Mouse (Mus musculus) bone marrow, adult 2 months (tissue): Measurements from ENCODE around the gene Extl1.

ENCODE experiments used
- CTCF ChIP-seq: fragments of 200-500 bp; IDR thresholded peaks from 2 replicates; pipeline ENCODE4 v1.5.1; 2011; ENCODE audit warnings: low read length, control low read depth; ENCODE audit not compliant: control insufficient read depth, insufficient read depth
- POLR2A ChIP-seq: fragments of 200-500 bp; IDR thresholded peaks from 2 replicates; pipeline ENCODE4 v1.6.1; 2011; ENCODE audit warnings: low read depth, mild to moderate bottlenecking, control low read depth, low read length, borderline replicate concordance; ENCODE audit not compliant: control insufficient read depth

DNA sequence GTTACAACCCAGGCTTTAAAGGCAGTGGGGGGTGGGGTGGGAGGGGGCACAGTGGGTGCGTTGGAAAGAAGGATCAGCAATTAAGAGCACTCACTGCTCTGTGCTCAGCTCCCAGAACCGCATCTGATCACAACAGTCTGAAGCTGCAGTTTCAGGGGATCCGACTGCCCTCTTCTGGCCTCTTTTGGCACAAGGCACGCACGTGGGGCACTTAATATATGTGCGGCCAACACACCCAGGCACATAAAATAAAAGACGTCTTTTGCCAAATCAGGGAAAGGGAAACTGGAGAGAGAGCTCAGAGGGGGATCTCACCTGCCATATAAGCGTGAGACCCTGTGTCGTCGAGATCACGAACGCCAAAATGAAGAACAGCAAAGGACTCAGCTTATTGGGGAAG, 9.4 kb upstream of the Extl1 start:
- TF ChIP-seq CTCF = no peak
- TF ChIP-seq POLR2A = no peak
